Mouse (Mus musculus) urinary bladder, adult 2 months (tissue): ENCODE measurements around the gene Lrrc75a. TPM values are rescaled to one million over a fixed set of nuclear protein-coding genes. Genes with fewer than 3 reads are reported as not detected.
A peak's percentile ranks its signal among the peaks of the same experiment; 100 is the strongest.
"Not testable (repeated sequence)": the region's sequence is repeated elsewhere in the genome, so short reads cannot be mapped to it uniquely, and the experiment has no call there.

Experiments
- DNase-seq: peaks from one replicate; pipeline ENCODE4 v3.0.0; 2022; ENCODE audit warnings: low spot score
- polyA plus RNA-seq: library from polyadenylated mRNA; depleted of rRNA; stranded (reverse); fragments of >200 nt; gene quantifications from 2 replicates; pipeline ENCODE4 v1.2.3, GENCODE M21; 2012; rRNA removed

The Lrrc75a gene
- polyA plus RNA-seq, result 14.0 and 15.4 TPM in 2 replicates

GRCm38 (mm10) chr11:62647661-62648590, at the start of gene Lrrc75a:
Lrrc75a (minus strand) TSS chr11:62648523.
- DNase-seq, result peak; percentile 41

- no peak for DNase-seq
Measured at GRCm38 (mm10) chr11:62695126-62695525, 46.8 kb upstream of the Lrrc75a start.

GRCm38 (mm10) chr11:62693299-62694184, 45.2 kb upstream of the Lrrc75a start:
- DNase-seq, result no peak

- no peak for DNase-seq
Measured at GRCm38 (mm10) chr11:62691592-62691991, 43.3 kb upstream of the Lrrc75a start.

- DNase-seq, result no peak
Measured at GRCm38 (mm10) chr11:62679954-62680353, 31.6 kb upstream of the Lrrc75a start.

GRCm38 (mm10) chr11:62678778-62679354, 30.5 kb upstream of the Lrrc75a start:
- DNase-seq, result no peak

- DNase-seq, result no peak
Measured at GRCm38 (mm10) chr11:62676290-62676596, 27.9 kb upstream of the Lrrc75a start.

GRCm38 (mm10) chr11:62675480-62676289, 27.4 kb upstream of the Lrrc75a start:
- no peak for DNase-seq

- no peak for DNase-seq
Measured at GRCm38 (mm10) chr11:62670006-62670405, 21.7 kb upstream of the Lrrc75a start.

GRCm38 (mm10) chr11:62669471-62669870, 21.1 kb upstream of the Lrrc75a start:
- no peak for DNase-seq

GRCm38 (mm10) chr11:62668986-62669385, 20.7 kb upstream of the Lrrc75a start:
- no peak for DNase-seq

- DNase-seq, result no peak
Measured at GRCm38 (mm10) chr11:62664250-62664649, 15.9 kb upstream of the Lrrc75a start.

GRCm38 (mm10) chr11:62660885-62661284, 12.6 kb upstream of the Lrrc75a start:
- no peak for DNase-seq

GRCm38 (mm10) chr11:62652080-62652479, 3.8 kb upstream of the Lrrc75a start:
- DNase-seq, result no peak

- DNase-seq, result no peak
Measured at GRCm38 (mm10) chr11:62651563-62651962, 3.2 kb upstream of the Lrrc75a start.

- DNase-seq, result not testable (repeated sequence)
Measured at GRCm38 (mm10) chr11:62649803-62650202, 1.5 kb upstream of the Lrrc75a start.

- peak; percentile 99 for DNase-seq
Measured at GRCm38 (mm10) chr11:62648591-62649391, 468 bp upstream of the Lrrc75a start, which contains the start of gene Mmgt2. Mmgt2 (plus strand) TSS chr11:62648664.

GRCm38 (mm10) chr11:62646958-62647515, 1.3 kb downstream of the Lrrc75a start:
- no peak for DNase-seq

- DNase-seq, result no peak
Measured at GRCm38 (mm10) chr11:62646495-62646843, 1.9 kb downstream of the Lrrc75a start.
